Mouse (Mus musculus) neural tube, embryonic 14.5 days (tissue): Measurements from ENCODE around the gene Creld1. TPM values are rescaled to one million over a fixed set of nuclear protein-coding genes. Genes with fewer than 3 reads are reported as not detected.

ENCODE experiments used
- ATAC-seq: fragments of 200-750 bp; cut with Nextera tagmentation; 2 replicates; pipeline ENCODE4 v1.8.0; 2017; ENCODE audit warnings: low read depth, mild to moderate bottlenecking, moderate TSS enrichment, moderate library complexity
- H3K27ac ChIP-seq: fragments of 300-500 bp; sonication (generic); 2 replicates; pipeline ENCODE4 v1.5.1; 2014; ENCODE audit warnings: low read depth, mild to moderate bottlenecking, control low read depth, low read length, moderate library complexity, mixed read lengths
- H3K27me3 ChIP-seq: fragments of 300-500 bp; sonication (generic); 2 replicates; pipeline ENCODE4 v1.6.1; 2014; ENCODE audit warnings: low read length; ENCODE audit not compliant: control insufficient read depth, insufficient read depth
- H3K36me3 ChIP-seq: fragments of 300-500 bp; sonication (generic); 2 replicates; pipeline ENCODE4 v1.6.1; 2014; ENCODE audit warnings: low read length, mixed read lengths; ENCODE audit not compliant: control insufficient read depth, insufficient read depth
- H3K4me1 ChIP-seq: fragments of 300-500 bp; sonication (generic); 2 replicates; pipeline ENCODE4 v1.6.1; 2014; ENCODE audit warnings: low read length; ENCODE audit not compliant: control insufficient read depth, insufficient read depth
- H3K4me2 ChIP-seq: fragments of 300-500 bp; sonication (generic); 2 replicates; pipeline ENCODE4 v1.6.1; 2014; ENCODE audit warnings: mild to moderate bottlenecking, low read depth, low read length, control low read depth
- H3K4me3 ChIP-seq: fragments of 300-500 bp; sonication (generic); 2 replicates; pipeline ENCODE4 v1.5.1; 2014; ENCODE audit warnings: low read depth, low read length, control low read depth, mixed read lengths
- H3K9ac ChIP-seq: fragments of 300-500 bp; sonication (generic); replicated peaks from 2 replicates; pipeline ENCODE4 v1.6.1; 2014; ENCODE audit warnings: low read depth, mild to moderate bottlenecking, control low read depth, low read length, mixed read lengths
- H3K9me3 ChIP-seq: fragments of 300-500 bp; sonication (generic); 2 replicates; pipeline ENCODE4 v1.6.1; 2016; ENCODE audit warnings: low read length; ENCODE audit not compliant: control insufficient read depth
- WGBS: fragments of 180-500 bp; shearing (Covaris S2); extraction: QIAGEN DNeasy Blood & Tissue Kit; methylation state at CpG from one replicate; pipeline ENCODE4 v1.1.7; 2014; 5-methylcytosine and 5-hydroxymethylcytosine counted together
- polyA plus RNA-seq: library from polyadenylated mRNA; unstranded; fragments of >200 nt; fragmentation: Nextera tagmentation; extraction: Ambion mirVana; gene quantifications from 2 replicates; pipeline ENCODE4 v1.2.1, GENCODE M21; 2014

Creld1 gene
- polyA plus RNA-seq, 1 experiment from 2014 or later, result 66.4 TPM

DNA sequence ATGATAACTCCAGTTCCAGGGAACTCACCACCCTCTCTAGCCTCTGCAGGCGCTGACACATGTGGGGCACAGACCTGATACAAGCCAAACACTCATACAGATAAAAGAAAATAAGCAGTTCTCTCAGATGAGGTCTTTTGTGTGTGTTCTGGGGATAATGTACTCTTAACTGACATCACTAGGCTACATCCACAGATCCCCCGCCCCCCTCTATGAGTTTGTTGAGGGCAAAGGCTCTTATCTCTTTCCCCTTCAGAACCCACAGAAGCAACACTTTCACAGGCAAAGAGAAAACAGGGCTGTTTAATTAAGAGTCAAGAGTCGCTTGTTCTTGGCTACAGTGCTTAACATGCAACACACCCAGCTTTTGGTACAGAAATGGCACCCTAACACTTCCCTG lies 31.5 kb downstream of the Creld1 start:
- Histone ChIP-seq H3K27me3 (no peaks in the 10 kb centered on the region), H3K36me3 (peaks cover 38% of the 10 kb centered on the region), H3K27ac (no peak overlapping the region), H3K9me3 (no peaks in the 10 kb centered on the region), H3K9ac (no peak overlapping the region), H3K4me1 (no peaks in the 10 kb centered on the region), H3K4me2 (no peak overlapping the region), H3K4me3 (no peak overlapping the region)
- ATAC-seq, result no peak
- 98% methylated on average over 3 of the region's 3 CpGs for WGBS

DNA sequence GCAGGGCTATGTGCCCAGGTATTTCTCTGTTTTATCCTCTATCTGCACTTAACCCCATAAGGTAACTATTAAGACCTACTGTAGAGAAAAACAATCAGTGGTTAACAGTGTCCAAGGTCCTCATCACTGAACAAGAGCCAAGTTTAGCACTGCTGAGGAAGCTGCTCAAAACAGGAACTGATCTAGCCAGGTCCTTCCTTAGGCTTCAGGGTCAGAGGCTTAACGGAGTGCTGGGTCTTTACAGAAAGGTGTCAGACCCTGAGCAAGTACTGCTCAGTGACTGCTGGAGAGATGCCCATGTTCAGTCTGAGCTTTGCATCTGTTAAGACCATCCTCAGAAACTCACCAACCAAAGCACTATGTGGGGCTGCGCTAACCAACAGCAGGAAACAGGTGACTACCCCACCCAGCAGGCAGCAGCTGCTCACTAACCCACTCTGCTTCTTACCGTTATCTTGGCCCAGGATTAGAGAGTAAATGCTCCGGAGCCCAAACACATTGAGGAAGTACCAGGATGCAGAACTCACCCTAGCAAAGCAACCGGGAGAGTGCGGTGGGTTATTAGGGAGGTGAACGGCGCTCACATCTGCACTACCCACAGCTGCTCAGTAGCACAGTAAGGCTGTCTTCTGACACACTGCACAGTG lies 34.5 kb downstream of the Creld1 start:
- no peak for ATAC-seq

DNA sequence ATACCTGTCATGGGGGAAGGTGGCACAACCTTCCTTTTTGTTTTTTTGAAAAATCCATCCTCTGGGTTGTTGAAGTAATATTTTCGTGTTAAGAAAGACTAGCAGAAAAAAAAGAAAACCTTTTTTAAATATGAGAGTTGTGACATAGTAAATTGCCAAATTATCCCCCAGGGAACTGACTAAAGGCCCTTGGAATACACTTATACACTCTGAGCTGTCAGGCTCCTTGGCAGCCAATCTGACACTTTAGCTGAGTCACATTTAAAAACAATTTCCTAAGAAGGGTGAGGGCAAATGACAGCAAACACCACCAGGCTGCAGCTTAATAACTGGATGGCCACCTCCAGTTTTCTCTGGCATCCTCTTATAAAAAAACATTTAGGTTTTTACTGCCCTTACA lies 39.2 kb downstream of the Creld1 start:
- H3K9ac ChIP-seq, result no peak overlapping the region
- no peak overlapping the region for H3K4me2 ChIP-seq
- H3K27ac ChIP-seq, result no peak overlapping the region
- H3K4me1 ChIP-seq, result no peaks in the 10 kb centered on the region
- H3K36me3 ChIP-seq, result peaks cover 40% of the 10 kb centered on the region
- H3K9me3 ChIP-seq, result no peaks in the 10 kb centered on the region
- WGBS, result 91% methylated on average over 1 of the region's 1 CpGs
- H3K4me3 ChIP-seq, result no peak overlapping the region
- H3K27me3 ChIP-seq, result no peaks in the 10 kb centered on the region
- ATAC-seq, result no peak

More for the DNA sequence above, 34.5 kb downstream of the Creld1 start:
- 94% methylated on average over 8 of the region's 8 CpGs for WGBS
- Histone ChIP-seq H3K4me1 (no peaks in the 10 kb centered on the region), H3K4me3 (no peak overlapping the region), H3K27me3 (no peaks in the 10 kb centered on the region), H3K36me3 (peaks cover 57% of the 10 kb centered on the region), H3K9ac (no peak overlapping the region), H3K9me3 (no peaks in the 10 kb centered on the region), H3K27ac (no peak overlapping the region), H3K4me2 (no peak overlapping the region)

DNA sequence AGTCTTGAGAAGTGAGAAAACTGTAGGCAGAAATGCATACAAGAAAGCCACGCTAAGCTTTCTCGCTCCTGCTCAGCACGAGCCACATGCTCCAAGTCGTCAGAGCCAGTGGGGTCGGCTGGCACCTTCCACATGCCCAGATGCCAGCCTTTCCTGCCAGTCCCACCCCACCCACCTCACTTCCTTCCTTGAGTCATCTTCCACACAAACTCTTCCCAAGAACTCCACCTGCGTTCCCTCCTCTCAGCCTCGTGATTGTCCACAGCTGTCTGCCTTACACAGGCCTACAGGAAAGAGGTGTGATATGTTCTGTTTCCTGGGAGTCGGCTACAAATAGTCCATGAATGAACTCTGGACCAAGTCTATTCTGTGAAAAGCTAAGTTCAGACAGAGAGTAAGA lies 40.3 kb downstream of the Creld1 start:
- no peak overlapping the region for H3K4me3 ChIP-seq

DNA sequence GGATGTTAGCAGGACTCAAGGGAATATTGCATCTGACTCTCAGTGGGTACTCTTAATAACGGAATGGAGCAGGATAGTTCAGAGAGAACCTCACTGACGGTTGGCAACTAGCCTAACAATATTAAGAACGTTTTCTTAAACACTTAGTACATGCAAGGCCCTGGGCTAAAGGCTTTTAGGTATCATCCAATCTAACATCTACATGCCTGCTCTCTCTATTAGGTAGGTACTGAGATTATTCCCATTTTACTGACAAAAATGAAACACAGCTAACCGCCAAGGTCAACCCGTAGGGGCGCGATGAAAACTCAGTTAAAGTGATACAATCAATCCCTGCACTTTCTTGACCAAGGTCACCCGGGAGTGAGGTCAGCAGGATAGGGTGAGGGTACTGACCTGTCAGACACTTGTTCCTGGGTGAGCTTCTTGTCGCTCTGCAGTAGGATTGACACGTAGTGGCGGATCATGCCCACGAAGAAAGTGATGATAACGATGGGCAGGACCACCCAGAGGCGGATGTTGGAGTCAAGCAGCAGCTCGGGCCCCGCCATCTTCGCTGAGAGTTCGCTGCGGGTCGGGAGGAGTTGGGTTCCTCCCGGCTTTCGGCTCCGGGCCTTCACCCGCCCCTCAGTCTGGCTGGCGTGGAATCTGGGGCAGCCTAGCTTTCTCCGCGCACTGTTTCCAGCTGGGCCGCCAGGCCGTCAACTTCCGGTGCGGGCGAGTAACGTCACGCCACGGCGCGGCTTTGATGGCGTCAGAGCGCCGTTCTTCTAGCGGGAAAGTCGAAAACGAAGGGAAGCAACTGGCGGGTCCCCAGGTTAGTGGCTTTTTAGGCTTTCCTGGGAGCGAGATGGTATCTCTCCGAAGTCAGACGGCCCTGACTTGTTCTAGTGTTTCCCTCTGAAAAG lies 48.1 kb downstream of the Creld1 start, which contains the start of the genes Emc3 and Fancd2:
Gene Emc3 (minus strand): TSS at position 721 of the 908 bp plus-strand sequence.
Gene Fancd2 (plus strand): TSS at position 751 of the 908 bp plus-strand sequence.
- peak within 1 kb of the TSS; percentile 56 for H3K9ac ChIP-seq
- peak within 1 kb of the TSS; percentile 80 for H3K4me2 ChIP-seq
- ATAC-seq, result peak; percentile 95
- H3K36me3 ChIP-seq, result no peaks in the 10 kb centered on the region
- H3K27me3 ChIP-seq, result no peaks in the 10 kb centered on the region
- no peaks in the 10 kb centered on the region for H3K9me3 ChIP-seq
- peaks cover 14% of the 10 kb centered on the region for H3K4me1 ChIP-seq
- H3K27ac ChIP-seq, result peak within 1 kb of the TSS; percentile 78
- WGBS, result 1% methylated on average over 47 of the region's 47 CpGs
- peak within 1 kb of the TSS; percentile 90 for H3K4me3 ChIP-seq

More for the DNA sequence above, 40.3 kb downstream of the Creld1 start:
- no peak overlapping the region for H3K4me2 ChIP-seq
- no peak overlapping the region for H3K27ac ChIP-seq
- H3K9ac ChIP-seq, result no peak overlapping the region
- no peaks in the 10 kb centered on the region for H3K9me3 ChIP-seq
- no peak for ATAC-seq
- no peaks in the 10 kb centered on the region for H3K4me1 ChIP-seq
- no peaks in the 10 kb centered on the region for H3K27me3 ChIP-seq
- WGBS, result 95% methylated on average over 8 of the region's 8 CpGs
- peaks cover 30% of the 10 kb centered on the region for H3K36me3 ChIP-seq

DNA sequence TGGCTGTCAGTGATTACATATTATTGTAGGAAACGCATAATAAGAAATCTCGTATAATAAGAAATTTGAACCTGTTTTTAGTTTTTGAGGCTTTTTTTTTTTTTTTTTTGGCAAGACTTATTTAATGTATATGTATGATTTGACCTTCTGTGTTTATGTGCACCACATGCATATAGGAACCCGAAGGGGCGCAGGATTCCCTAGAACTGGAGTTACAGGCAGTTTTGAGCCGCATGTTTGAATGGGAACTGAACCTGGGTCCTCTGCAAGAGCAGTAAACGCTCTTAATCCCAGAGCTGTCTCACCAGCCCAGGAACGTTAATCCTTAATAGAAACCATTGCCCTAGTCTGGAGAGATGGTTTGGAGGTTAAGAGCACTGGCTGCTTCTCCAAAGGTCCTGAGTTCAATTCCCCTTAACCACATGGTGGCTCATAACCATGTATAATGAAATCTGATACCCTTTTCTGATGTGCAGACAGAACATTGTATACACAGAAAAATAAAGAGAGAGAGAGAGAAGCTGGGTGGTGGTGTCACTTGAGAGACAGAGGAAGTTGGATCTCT lies 48.8 kb downstream of the Creld1 start:
- Histone ChIP-seq H3K4me2 (peak overlapping the region; percentile 80), H3K4me1 (peaks cover 14% of the 10 kb centered on the region), H3K9ac (no peak overlapping the region), H3K9me3 (no peaks in the 10 kb centered on the region), H3K27ac (no peak overlapping the region), H3K36me3 (no peaks in the 10 kb centered on the region), H3K27me3 (no peaks in the 10 kb centered on the region), H3K4me3 (peak overlapping the region; percentile 90)
- ATAC-seq, result no peak
- 7% methylated on average over 7 of the region's 7 CpGs for WGBS

DNA sequence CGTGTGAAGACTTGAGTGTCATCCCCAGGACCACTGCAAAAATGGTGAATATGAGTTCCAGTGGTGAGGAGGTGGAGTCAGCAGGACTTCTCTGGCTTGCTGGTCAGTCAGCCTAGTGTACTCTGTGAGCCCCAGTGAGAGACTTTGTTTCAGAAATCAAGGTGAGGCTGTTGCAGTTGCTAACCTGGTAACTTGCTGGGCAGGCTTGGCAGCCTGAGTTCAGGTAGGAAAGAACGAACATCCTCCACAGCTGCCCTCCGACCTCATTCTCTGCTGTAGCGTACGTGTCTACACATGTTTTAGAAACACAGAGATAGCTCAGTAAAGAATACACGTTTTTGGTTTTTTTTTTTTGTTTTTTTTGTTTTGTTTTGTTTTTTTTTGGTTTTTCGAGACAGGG lies 51.8 kb downstream of the Creld1 start:
- Histone ChIP-seq H3K4me1 (peaks cover 11% of the 10 kb centered on the region), H3K27me3 (no peaks in the 10 kb centered on the region), H3K4me2 (no peak overlapping the region), H3K9me3 (no peaks in the 10 kb centered on the region), H3K4me3 (no peak overlapping the region), H3K27ac (no peak overlapping the region), H3K36me3 (no peaks in the 10 kb centered on the region), H3K9ac (no peak overlapping the region)
- no peak for ATAC-seq
- 88% methylated on average over 7 of the region's 7 CpGs for WGBS

DNA sequence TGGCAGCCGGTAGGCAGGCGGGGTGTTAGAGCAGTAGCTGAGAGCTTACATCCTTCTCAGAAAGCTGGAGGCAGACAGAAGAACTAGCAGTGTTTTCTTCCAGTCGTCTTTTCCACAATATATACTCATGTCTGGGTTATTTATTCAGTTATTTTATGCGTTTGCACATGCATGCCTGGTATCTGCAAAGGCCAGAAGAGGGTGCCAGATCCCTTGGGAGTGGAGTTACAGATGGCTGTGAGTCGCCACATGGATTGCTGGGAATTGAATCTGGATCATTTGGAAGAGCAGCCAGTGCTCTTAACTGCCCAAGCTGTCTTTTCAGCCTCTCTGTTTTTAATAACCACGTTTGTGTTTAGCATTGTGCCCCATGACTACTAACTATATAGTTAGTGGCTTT lies 58.5 kb downstream of the Creld1 start:
- no peak overlapping the region for H3K9ac ChIP-seq
- WGBS, result 88% methylated on average over 6 of the region's 6 CpGs
- H3K4me3 ChIP-seq, result no peak overlapping the region
- H3K27me3 ChIP-seq, result no peaks in the 10 kb centered on the region
- no peak overlapping the region for H3K27ac ChIP-seq
- no peaks in the 10 kb centered on the region for H3K9me3 ChIP-seq
- no peaks in the 10 kb centered on the region for H3K4me1 ChIP-seq
- no peak for ATAC-seq
- no peak overlapping the region for H3K4me2 ChIP-seq
- H3K36me3 ChIP-seq, result no peaks in the 10 kb centered on the region
